Mouse (Mus musculus) heart, adult 2 months (tissue): ENCODE measurements around the gene BC048507. TPM values are rescaled to one million over a fixed set of nuclear protein-coding genes. Genes with fewer than 3 reads are reported as not detected.
A peak's percentile ranks its signal among the peaks of the same experiment; 100 is the strongest.

Experiments used
- DNase-seq, 2 experiments: peaks; one replicate each; pipeline ENCODE4 v3.0.0; 2021
- H3K27ac ChIP-seq: fragments of 200-600 bp; 2 replicates; pipeline ENCODE4 v1.8.1; 2022
- H3K27me3 ChIP-seq: fragments of 200-500 bp; 2 replicates; pipeline ENCODE4 v1.6.1; 2012; ENCODE audit warnings: mild to moderate bottlenecking, low read length, inconsistent platforms, mixed read lengths; ENCODE audit not compliant: control insufficient read depth, insufficient read depth
- H3K36me3 ChIP-seq: fragments of 200-500 bp; 2 replicates; pipeline ENCODE4 v1.6.1; 2012; ENCODE audit warnings: low read length, inconsistent platforms; ENCODE audit not compliant: control insufficient read depth, insufficient read depth
- H3K4me1 ChIP-seq: fragments of 200-500 bp; 2 replicates; pipeline ENCODE4 v1.6.1; 2011; ENCODE audit warnings: low read length; ENCODE audit not compliant: control insufficient read depth, insufficient read depth
- H3K4me3 ChIP-seq: fragments of 200-600 bp; 2 replicates; pipeline ENCODE4 v1.8.1; 2022
- H3K79me2 ChIP-seq: fragments of 200-500 bp; replicated peaks from 2 replicates; pipeline ENCODE4 v1.6.1; 2012; ENCODE audit warnings: mild to moderate bottlenecking, inconsistent platforms, low read length, moderate library complexity, mixed read lengths; ENCODE audit not compliant: control insufficient read depth, insufficient read depth
- H3K9ac ChIP-seq: fragments of 200-500 bp; 2 replicates; pipeline ENCODE4 v1.6.1; 2012; ENCODE audit warnings: low read depth, mild to moderate bottlenecking, control low read depth, inconsistent platforms, low read length, mixed read lengths
- CTCF ChIP-seq: fragments of 200-600 bp; IDR thresholded peaks from 2 replicates; pipeline ENCODE4 v1.8.1; 2022; ENCODE audit warnings: antibody characterized with exemption, mild to moderate bottlenecking, moderate library complexity
- EP300 ChIP-seq: fragments of 200-500 bp; IDR thresholded peaks from 2 replicates; pipeline ENCODE4 v1.6.1; 2011; ENCODE audit warnings: low read depth, low read length, control low read depth; ENCODE audit not compliant: insufficient read depth
- POLR2A ChIP-seq: fragments of 200-500 bp; IDR thresholded peaks from 2 replicates; pipeline ENCODE4 v1.6.1; 2011; ENCODE audit warnings: mild to moderate bottlenecking, low read depth, low read length, control low read depth; ENCODE audit not compliant: insufficient read depth
- WGBS: fragments of 180-500 bp; shearing (Covaris S2); methylation state at CpG from one replicate; pipeline ENCODE4 v1.1.7; 2018; 5-methylcytosine and 5-hydroxymethylcytosine counted together
- intact Hi-C: fragments of 180-260 bp; cut with DNase I; formaldehyde crosslinking; loops from one replicate; pipeline ENCODE4 v1.15.1; 2025
- polyA plus RNA-seq: library from polyadenylated mRNA; depleted of rRNA; stranded (reverse); fragments of >200 nt; gene quantifications from 2 replicates; pipeline ENCODE4 v1.2.3, GENCODE M21; 2012
- total RNA-seq, 2 experiments: library from RNA; stranded (reverse); gene quantifications; 2 replicates each; pipeline ENCODE4 v1.2.3; 2021

The BC048507 gene
- total and polyA plus RNA-seq, 3 experiments, result not detected

DNA sequence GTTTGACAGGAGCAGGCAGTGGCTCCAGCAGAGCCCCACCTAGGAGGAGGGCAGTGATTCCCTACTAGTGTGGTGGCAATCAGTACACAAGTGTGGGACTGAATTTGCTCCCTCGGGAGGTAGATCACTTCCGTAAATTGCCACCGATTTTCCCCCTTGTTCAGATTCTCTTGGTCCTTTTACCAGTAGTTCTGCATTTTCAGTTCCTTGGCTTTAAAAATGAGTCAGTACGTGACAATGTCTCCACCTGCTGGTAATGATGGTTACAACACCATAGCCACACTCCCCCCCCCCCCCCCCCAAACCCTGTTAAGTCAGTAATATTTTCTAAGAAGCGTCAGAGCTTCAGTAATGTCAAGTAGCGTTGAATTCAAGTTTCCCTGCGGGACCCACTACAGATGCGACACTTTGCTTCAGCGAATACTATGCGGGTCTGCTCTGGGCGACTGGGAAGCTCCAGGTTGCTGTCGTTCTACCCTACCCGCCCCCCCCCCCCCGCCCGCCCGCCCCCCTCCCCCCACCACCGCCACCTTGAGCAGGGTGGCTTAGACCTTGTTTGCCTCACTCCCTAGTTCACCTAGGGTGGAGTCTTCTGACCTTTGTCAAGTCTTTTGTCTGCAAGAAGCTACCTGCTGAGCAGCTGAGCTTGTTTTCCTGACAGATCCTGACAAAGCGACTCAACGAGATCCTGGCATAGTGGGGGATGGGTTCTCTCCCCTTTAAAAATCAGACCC is 18.8 kb upstream of the BC048507 start:
- Histone ChIP-seq H3K79me2 (no peaks in the 10 kb centered on the region), H3K27ac (no peak overlapping the region), H3K27me3 (no peaks in the 10 kb centered on the region), H3K4me3 (peak overlapping the region; percentile 31), H3K4me1 (peaks cover 2% of the 10 kb centered on the region), H3K36me3 (no peaks in the 10 kb centered on the region), H3K9ac (peak overlapping the region; percentile 59)
- WGBS, result under 1% methylated on average over 18 of the region's 19 CpGs
- intact Hi-C loops, result loop anchor here (2.0 kb wide), 2 partner anchors 119 to 161 kb away; no protein-coding TSS in a partner anchor
- TF ChIP-seq POLR2A (no peak), CTCF (peak; percentile 74)
- DNase-seq, result peak; percentile 33 to 41

DNA sequence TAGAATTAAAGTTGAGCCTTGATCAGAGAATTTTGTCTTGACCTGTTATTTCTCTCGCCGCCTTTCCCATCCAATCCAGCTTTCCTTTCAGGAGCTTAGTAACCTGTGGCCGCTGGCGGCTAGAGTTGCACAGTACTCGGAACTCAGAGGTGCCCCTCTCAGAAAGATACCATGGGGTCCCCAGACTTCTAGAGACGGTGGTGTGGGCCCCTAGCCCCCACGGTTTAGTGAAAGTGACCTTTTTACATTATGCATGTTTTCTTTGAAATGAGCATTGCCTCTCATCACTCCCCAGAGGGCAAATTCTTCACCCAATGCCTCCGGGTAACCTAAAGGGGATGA is 18.3 kb upstream of the BC048507 start:
- Histone ChIP-seq H3K27ac (no peak overlapping the region), H3K27me3 (no peaks in the 10 kb centered on the region), H3K9ac (no peak overlapping the region), H3K79me2 (no peaks in the 10 kb centered on the region), H3K4me1 (peaks cover 2% of the 10 kb centered on the region), H3K36me3 (no peaks in the 10 kb centered on the region), H3K4me3 (no peak overlapping the region)
- 23% methylated on average over 8 of the region's 8 CpGs for WGBS
- TF ChIP-seq EP300 (no peak), POLR2A (no peak), CTCF (no peak)
- peak in 1 of 2 experiments; percentile 15 for DNase-seq
- intact Hi-C loops, result loop anchor here (2.0 to 5.0 kb wide), 3 partner anchors 120 to 208 kb away; partner anchors contain the start of genes Gm49345 and Zfp729a

DNA sequence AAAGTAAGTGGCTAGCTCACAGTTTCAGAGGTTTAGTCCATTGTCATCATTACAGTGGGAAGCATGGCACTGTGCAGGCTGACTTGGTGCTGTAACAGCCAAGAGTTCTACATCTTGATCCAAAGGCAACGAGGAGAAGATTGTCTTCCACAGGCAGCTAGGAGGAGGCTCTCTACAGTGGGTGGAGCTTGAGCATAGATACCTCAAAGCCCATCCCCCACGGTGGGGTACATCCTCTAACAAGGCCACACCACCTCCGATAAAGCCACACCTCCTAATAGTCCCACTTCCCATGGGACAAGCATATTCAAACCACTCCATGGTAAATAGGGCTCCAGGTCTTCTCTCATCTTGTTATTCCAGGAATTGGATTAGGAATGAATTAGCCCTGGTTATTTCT is 12.8 kb upstream of the BC048507 start:
- no peak for DNase-seq
- H3K4me1 ChIP-seq, result no peaks in the 10 kb centered on the region
- intact Hi-C loops, result no loop called here
- no peaks in the 10 kb centered on the region for H3K36me3 ChIP-seq
- no peak overlapping the region for H3K9ac ChIP-seq
- H3K27ac ChIP-seq, result no peak overlapping the region
- H3K4me3 ChIP-seq, result no peak overlapping the region
- H3K27me3 ChIP-seq, result no peaks in the 10 kb centered on the region
- TF ChIP-seq POLR2A (no peak), EP300 (no peak), CTCF (no peak)
- H3K79me2 ChIP-seq, result no peaks in the 10 kb centered on the region
- 69% methylated on average over 3 of the region's 3 CpGs for WGBS

DNA sequence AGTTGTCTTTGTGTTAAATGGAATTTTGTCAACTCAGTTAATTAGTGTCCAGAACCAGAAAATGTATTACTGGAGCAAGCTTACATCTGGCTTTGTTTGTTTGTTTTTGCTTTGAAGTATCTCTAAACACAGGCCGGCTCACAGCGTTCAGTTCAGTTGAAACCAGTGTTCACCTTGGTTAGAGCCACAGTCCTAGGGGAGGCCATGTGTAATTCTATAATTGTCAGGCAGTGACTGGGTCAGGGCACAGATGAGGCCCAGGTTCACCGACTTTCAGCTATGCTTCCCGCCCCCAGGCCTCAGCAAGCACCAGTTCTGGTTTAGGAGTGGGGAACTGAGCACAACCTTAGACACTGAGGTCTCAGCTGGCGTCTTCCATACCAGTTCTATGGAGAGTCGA is 10.0 kb upstream of the BC048507 start:
- H3K27me3 ChIP-seq, result no peaks in the 10 kb centered on the region
- H3K9ac ChIP-seq, result no peak overlapping the region
- H3K79me2 ChIP-seq, result no peaks in the 10 kb centered on the region
- no peak for DNase-seq
- H3K27ac ChIP-seq, result no peak overlapping the region
- H3K4me3 ChIP-seq, result no peak overlapping the region
- H3K4me1 ChIP-seq, result no peaks in the 10 kb centered on the region
- intact Hi-C loops, result no loop called here
- no peak for TF ChIP-seq POLR2A
- TF ChIP-seq CTCF, result no peak
- TF ChIP-seq EP300, result no peak
- no peaks in the 10 kb centered on the region for H3K36me3 ChIP-seq
- WGBS, result 82% methylated on average over 6 of the region's 6 CpGs

DNA sequence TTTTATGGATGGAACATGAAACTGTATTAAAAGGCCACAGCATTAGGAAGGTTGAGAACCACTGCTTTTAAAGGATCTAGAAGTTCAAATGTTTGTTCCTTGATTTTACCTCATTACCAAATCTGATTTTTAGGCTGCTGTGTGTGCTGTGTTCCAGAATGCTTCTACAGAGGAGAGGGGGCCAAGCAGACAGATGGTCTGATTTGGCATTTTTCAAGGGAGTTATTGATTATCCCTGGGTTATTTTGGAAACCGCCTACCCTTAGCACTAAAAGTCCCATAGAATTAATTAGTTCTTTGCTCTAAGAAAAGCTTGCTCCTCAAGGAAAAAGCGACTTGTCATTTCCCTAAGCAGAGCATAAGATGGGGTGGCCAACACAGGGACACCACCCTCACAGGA is 9.1 kb upstream of the BC048507 start:
- H3K27ac ChIP-seq, result no peak overlapping the region
- intact Hi-C loops, result no loop called here
- H3K79me2 ChIP-seq, result no peaks in the 10 kb centered on the region
- TF ChIP-seq EP300 (no peak), CTCF (no peak), POLR2A (no peak)
- no peak overlapping the region for H3K4me3 ChIP-seq
- no peak for DNase-seq
- 80% methylated on average over 2 of the region's 2 CpGs for WGBS
- H3K9ac ChIP-seq, result no peak overlapping the region
- no peaks in the 10 kb centered on the region for H3K36me3 ChIP-seq
- 0 out of 2 replicates have a peak, but pooled peaks cover 1% of the 10 kb centered on the region for H3K27me3 ChIP-seq
- H3K4me1 ChIP-seq, result no peaks in the 10 kb centered on the region

DNA sequence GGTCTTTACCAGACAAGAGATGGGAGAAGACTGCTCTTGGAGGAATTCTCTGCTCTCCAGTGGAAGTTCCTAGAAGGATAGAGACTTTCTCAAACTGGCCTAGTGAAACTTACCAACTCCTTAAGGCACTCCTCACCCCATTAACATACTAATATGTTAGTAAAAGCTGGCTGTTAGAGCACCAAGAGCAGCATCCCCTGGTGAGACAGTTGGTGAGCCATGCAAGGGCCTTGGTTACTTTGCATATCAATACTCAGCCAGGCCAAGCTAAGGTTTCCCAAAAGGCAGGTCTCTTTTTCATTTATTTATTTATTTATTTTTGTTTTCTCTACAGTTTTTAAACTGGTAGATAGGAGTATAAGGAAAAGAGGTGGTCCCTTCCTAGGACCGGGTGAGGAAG is 5.8 kb upstream of the BC048507 start:
- Histone ChIP-seq H3K27ac (no peak overlapping the region), H3K9ac (no peak overlapping the region), H3K36me3 (no peaks in the 10 kb centered on the region), H3K27me3 (0 out of 2 replicates have a peak, but pooled peaks cover 1% of the 10 kb centered on the region), H3K4me3 (no peak overlapping the region), H3K79me2 (no peaks in the 10 kb centered on the region), H3K4me1 (no peaks in the 10 kb centered on the region)
- no peak for TF ChIP-seq POLR2A
- no peak for TF ChIP-seq CTCF
- no peak for TF ChIP-seq EP300
- DNase-seq, result no peak
- 16% methylated on average over 1 of the region's 1 CpGs for WGBS
- intact Hi-C loops, result no loop called here
